Mouse (Mus musculus) adrenal gland, postnatal 4 days (tissue): Measurements from ENCODE around the gene Gpsm1. TPM values are rescaled to one million over a fixed set of nuclear protein-coding genes. Genes with fewer than 3 reads are reported as not detected.

Experiments used
- DNase-seq, 2 experiments: peaks; one replicate each; pipeline ENCODE4 v3.0.0; 2021 to 2022; ENCODE audit warnings: low spot score in 2 of 2, mixed read lengths in 2 of 2
- long read RNA-seq, 2 experiments: library from polyadenylated mRNA; stranded (forward); transcript quantifications; one replicate each; pipeline ENCODE4 v2.0.0; 2021
- total RNA-seq, 2 experiments: library from RNA; stranded (reverse); gene quantifications; 2 replicates each; pipeline ENCODE4 v1.2.3; 2021

Gene Gpsm1
- total RNA-seq, result 10 to 100 TPM; 33.7 to 39.7 TPM
- long read RNA-seq, experiment 1, transcript Gpsm1-203 (13 exons, 3,127 nt), result major isoform, 6 of 14 reads
- long read RNA-seq, experiment 1, partial matches to known transcripts, result 0 of 14 reads
- long read RNA-seq, experiment 1, other reads (novel, unspliced or antisense), result 3 of 14 reads
- long read RNA-seq, experiment 2, transcript Gpsm1-202 (14 exons, 3,384 nt), result minor isoform, 12 of 59 reads
- long read RNA-seq, experiment 2, transcript Gpsm1-203 (13 exons, 3,127 nt), result major isoform, 16 of 59 reads
- long read RNA-seq, experiment 2, partial matches to known transcripts, result 6 of 59 reads
- long read RNA-seq, experiment 2, other reads (novel, unspliced or antisense), result 24 of 59 reads

DNA sequence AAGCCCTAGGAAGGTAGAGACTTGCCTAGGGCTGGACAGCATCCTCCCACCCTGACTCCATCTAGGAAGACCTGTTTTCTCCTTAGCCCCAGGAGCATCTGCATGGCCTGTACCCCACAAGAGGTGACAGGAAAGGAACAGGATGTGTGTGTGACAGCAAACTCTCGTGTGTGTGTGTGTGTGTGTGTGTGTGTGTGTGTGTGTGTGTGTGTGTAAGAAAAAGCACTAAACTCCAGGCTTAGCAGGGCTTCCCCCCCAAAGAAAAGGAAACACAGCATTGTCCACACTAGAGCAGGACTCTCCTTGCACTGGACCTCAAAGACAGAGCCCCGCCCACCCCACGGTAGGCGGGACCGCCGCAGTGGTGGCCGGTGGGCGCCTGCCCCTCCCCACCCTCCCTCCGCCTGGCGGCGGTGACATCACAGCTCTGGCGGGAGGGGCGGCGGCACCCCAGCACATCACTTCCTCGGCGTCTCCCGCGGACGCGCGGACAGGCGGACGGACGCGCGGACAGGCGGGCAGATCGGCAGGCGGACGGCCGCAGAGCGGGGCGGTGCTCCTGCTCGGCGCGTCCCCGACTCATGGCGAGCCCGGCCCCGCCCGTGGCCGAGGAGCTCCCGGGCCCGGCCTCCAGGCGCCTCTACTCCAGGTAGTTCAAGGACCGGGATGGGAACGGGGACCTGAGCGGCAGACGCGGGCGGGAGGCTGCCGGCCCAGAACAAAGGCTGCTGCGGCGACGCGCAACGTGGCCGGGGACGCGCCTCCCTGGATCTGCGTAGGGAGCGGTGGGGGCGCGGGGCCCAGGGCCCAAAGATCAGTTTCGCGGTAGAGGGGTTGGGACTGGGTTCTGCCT, at the start of gene Gpsm1:
Gene Gpsm1, plus strand, starts transcription at position 444 of the 853 bp plus-strand sequence.
- DNase-seq, result peak; percentile 52 to 66

DNA sequence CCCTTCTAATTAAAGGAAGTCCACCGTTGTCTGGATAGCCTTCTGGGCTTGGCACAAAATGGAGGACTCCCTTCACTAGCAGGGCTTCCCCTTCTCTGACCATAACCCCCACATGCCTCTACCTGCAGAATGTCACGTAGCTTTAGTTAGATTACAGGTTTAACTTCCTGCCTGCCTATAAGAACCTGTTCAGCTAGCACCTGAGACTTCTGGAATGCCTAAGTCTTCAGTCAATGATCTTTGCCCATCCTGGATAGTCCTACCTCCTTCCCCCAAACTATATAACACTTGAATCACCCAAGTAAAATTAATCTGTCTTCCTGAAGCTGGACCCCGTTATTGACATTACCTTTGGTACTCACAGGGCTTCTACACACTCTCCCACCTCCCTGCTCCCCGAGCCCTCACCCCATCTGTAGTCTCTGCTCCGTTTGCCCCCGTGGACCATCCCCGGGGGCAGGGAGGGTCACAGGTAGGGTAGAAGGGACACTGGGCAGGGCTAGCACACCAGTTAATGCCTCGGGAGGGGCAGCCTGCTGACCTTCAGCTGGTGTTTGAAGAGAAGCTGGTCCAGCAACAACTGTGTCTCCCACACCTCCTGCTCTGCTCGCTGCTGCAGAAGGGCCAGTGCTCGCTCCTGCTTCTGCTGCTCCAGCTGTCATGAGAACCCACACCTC, 49.1 kb upstream of the Gpsm1 start:
- no peak for DNase-seq

DNA sequence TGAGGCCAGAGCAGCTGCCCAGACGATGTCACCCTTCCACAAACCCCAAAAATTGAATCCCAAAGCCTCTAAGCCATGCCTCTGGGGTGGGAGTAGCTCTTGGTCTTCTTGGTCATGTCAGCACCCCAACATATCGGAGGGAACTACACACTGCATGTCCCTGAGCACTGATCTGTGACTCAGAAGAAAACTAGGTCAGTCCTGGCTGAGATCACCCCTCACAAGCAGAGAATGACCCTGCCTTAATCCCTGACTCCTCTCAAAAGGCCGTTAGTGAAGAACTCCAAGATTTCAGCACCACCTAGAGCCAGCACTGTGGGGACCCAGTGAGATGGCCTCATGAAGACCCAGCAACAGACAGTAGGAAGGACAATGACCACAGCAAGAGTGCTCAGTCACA, 47.1 kb upstream of the Gpsm1 start:
- peak in 1 of 2 experiments; percentile 12 for DNase-seq

DNA sequence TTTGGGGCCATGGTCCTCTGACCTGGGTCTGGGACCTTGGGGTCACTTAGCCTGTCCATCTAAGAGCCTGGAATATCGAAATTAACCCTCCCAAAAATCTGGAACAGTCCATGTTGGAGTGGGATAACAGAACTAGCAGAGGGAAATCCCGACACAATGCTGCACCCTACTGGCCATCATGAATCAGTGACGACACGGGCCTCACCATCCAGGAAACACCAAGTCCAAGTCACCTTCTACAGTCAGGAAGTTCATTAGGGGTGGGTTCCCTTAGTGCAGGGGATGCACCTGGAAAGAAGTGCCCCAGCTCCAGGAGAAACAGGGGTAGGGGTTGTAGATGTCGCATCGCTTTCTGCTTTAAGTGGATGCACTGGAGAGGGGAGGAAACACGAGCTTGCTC, 41.7 kb upstream of the Gpsm1 start:
- DNase-seq, result peak in 1 of 2 experiments; percentile 29

DNA sequence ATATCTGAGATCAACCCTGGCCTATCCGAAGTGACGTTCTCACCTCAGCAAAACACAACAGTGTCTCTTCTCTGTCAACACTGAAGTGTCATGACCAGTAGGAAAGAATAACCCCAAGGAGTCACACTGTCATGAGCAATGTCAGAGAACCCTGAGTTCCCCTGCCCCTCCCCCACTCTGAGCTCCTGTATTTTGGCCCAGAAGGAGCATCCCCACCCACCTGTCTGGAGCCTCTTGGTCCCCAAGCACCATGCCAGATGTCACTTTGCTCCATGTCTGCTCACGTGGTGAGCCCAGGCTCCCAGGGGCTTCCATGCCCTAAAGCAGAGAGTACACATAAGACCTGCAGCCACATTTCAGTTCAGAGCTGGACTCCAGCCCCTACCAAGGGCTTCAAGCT, 35.6 kb upstream of the Gpsm1 start:
- DNase-seq, result no peak

- no peak for DNase-seq
Measured at GRCm38 (mm10) chr2:26280594-26280993, 34.7 kb upstream of the Gpsm1 start.

- DNase-seq, result no peak
Measured at GRCm38 (mm10) chr2:26285804-26286203, 29.5 kb upstream of the Gpsm1 start.

- no peak for DNase-seq
Measured at GRCm38 (mm10) chr2:26286391-26286790, 28.9 kb upstream of the Gpsm1 start.

DNA sequence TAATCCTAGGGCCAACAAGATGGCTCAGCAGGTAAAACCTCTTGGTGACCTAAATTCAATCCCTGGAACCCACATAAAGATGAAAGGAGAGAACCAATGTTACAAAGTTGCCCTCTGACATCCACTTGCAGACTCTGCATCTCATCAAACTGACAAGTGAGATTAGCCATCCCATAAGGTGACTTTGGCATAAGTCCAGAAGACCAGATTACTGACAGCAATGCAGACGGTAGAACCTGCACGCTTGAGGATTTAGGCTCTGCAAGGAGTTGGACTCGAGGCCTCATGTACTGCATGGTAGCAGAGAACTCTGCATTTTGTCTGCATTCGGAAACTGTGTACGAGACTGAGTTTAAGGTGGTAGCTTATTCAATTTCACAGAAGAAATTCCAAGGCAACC, 25.2 kb upstream of the Gpsm1 start:
- DNase-seq, result no peak

GRCm38 (mm10) chr2:26294457-26294856, 20.9 kb upstream of the Gpsm1 start, which contains the start of gene Ccdc187:
Gene Ccdc187, minus strand, starts transcription at chr2:26294557.
- no peak for DNase-seq

GRCm38 (mm10) chr2:26296606-26297195, 18.6 kb upstream of the Gpsm1 start:
- DNase-seq, result no peak

GRCm38 (mm10) chr2:26298208-26298855, 17.0 kb upstream of the Gpsm1 start:
- DNase-seq, result no peak

DNA sequence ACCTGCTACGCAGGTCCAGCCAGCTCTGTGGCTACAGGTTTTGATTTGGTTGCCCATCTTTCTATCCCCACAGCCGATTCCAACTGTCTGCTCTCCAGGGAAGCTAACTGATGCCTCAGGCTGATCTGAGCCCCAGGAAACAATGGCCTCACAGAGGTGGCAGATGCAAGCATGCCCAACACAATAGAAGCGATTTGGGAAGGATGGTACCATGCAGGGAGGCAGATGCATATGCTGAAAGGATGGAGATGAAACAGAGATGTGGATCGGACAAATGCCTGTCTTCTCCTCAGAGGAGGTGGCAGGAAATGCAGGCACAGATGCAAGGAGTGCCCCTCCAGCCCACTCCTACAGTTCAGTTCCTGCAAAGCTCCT, 16.5 kb upstream of the Gpsm1 start:
- DNase-seq, result no peak

DNA sequence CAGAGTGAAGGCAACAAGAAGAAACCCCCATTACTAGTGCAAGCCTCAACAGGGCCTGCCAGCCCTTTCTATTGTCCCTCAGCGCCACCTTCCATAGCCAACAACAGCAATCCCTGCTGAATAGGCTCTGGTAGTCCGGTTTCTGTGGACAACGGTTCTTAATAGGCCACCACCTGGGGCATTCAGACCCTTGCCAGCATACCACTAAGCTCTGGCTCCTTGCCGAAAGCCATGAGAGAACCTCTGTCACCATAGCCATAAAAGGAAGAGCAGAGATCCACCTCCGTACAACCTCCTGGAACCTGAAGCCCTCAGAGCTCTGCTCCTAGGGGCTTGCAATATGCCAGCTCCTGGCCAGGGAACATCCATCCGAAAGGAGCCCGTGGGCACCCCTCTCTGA, 16.0 kb upstream of the Gpsm1 start:
- DNase-seq, result no peak

DNA sequence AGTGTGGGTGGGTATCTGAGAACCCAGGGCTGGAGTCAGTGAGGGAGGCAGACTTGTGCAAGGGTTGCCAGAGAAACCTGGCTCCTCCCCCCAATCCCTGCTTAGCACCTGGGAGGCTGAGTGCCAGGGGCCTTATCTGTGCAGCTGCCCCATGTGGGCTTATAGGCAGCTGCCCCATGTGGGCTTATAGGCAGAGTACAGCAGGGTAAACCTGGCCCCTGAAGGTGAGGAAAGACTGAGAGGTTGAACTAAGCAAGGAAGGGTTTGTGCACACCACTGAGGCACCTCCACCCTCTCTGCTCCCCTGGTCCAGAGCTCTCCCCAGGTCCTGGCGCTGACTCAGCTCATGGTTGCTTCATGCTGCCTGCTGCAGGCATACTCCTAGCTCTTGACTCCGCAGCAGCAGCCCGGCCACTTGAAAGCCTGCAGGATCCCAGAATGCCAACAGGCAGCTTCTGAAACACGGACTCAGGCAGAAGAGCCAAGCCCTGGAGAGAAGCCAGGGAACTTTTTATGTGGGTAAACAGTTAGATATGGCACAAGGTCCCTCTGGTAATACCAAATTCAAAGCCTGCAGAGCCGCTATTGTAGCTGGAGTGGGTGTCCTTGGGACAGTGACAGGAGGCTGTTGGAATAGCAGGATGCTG, 15.0 kb upstream of the Gpsm1 start:
- no peak for DNase-seq

DNA sequence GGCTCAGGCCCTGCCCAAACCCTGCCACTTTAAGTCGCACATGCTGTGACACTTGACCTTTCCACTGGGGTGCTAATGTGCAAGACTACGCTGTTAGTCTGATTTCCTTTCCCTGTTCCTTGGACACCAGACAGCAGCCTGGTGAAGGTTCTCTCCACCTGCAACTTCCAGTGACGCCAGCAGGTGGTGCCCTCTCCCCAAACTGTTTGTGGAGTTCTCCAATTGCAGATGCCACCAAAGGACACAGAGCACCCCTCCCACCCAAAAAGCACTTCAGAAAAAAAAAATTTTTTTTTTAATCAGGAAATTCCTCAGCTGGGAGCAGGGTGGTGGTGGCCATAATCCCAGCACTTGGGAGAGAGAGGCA, 14.5 kb upstream of the Gpsm1 start:
- DNase-seq, result peak; percentile 73 to 76

DNA sequence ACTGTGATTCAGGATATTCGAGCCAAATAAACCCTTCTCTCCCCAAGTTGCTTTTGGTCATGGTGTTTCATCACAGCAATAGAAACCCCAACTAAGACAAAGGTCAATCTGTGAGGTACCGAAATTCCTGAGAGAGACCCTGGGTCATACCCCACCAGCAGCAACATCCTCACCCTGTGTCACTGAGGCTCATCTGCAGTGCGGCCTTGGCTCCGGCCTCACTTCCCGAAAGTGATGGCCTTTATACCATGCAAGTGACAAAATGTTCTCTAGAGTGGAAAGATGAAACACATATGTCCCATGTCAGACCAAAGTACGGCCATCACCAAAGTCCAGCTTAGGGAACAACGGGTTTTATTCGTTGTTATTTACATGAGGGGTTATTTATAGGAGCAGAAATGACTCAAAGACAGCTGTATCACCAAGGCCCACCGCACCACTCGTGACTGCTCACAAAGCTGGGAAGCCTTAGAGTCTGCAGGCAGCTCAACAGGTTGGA, 13.3 kb upstream of the Gpsm1 start:
- DNase-seq, result no peak

GRCm38 (mm10) chr2:26304711-26305110, 10.6 kb upstream of the Gpsm1 start:
- no peak for DNase-seq

DNA sequence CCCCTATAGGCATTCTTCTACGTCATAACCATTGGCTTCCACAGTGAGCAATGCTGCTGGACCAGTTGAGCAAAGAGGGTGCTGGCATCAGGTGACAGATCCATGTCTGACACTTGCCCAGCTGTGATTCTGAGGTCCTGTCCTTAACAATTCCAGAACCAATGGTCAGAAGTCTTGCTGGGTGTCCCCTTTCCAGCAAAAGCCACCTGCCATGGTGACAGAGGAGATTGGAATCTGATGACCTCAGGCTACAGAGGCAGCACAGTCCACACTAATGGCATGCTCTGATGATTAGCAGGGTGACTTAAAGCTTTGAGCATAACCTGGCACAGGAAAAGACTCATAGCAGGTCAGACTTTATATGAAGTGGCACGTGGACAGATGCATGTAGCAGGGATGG, 9.8 kb upstream of the Gpsm1 start:
- no peak for DNase-seq

- DNase-seq, result no peak
Measured at GRCm38 (mm10) chr2:26306702-26307101, 8.6 kb upstream of the Gpsm1 start.
